Mouse (Mus musculus): ENCODE measurements around the gene Car11.

DNA sequence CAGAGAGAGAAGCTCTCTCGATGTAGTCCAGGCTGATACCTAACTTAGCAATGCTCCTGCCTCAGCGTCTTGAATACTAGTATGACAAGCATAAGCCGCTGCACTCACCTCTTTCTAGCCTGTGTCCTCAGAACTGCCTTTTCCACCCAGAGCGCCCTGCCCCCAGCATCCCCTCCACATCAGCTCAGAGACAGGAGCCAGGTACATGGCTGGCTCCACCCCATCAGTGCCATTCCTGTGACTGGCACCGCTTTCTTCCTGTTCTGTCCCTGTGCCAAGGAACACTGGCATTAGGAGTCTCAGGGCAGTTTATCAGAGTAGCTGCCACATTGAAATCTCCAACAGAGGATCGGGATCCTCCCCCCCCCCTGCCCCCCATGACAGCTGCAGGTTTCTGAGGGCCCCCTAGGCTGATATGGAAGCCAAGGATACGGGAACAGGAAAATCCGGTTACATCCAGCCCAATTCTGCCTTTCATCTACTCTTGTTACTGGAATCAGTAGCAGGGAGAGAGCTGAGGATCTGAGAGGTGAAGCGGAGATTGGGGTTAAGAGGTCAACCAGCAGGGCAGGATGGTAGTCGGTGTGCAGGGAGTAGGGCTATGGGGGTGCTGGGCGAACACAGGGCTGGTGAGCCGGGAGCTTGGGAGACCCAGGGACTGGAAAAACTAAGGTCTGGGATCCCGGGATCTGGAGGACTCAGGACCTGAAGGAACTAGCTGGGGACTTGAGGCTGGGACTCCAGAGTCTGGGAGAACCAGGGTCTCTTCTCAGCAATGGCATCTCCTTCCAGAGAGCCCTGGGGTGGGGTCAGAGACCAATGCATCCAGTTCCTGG, 34.1 kb upstream of the Car11 start:
- TF ChIP-seq CTCF (IDR thresholded peaks at IDR 0.05; ENCODE audit: low read depth) (no peak), EP300 (IDR thresholded peaks at IDR 0.05; ENCODE audit: low read depth) (no peak)

Data from heart, postnatal 0 days (tissue).